Mouse (Mus musculus): ENCODE data around the gene Prkca. TPM values are rescaled to one million over a fixed set of nuclear protein-coding genes. Genes with fewer than 3 reads are reported as not detected.
"Not testable (repeated sequence)": the region's sequence is repeated elsewhere in the genome, so short reads cannot be mapped to it uniquely, and the experiment has no call there.

Prkca gene
- total RNA-seq, 2 experiments from 2014 or later: 211 to 215 TPM

- DNase-seq (ENCODE audit: extremely low spot score in 1 of 2, low spot score in 1 of 2): no peak
Measured at GRCm38 (mm10) chr11:108090706-108091105, 253.0 kb downstream of the Prkca start.

DNA sequence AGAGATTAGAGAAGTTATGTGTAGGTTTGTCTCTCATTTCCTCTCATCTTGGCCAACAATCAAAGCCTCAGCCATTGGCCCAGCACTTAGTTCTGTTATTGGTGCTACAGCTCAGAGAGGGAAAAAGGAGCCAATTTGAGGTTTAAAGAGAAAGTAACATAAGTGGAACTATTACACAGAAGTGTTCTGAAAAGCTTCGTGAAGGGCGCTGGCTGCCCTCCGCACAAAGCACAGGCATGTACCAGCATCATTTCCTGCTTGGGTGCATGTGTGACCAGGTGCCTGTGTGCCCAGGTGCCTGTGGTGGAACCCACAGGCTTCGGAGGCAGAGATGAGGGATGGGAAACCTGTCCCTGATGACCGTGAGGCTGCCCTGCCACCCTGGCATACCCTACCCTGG is 255.7 kb downstream of the Prkca start:
- DNase-seq (ENCODE audit: extremely low spot score in 1 of 2, low spot score in 1 of 2): no peak

- DNase-seq (ENCODE audit: extremely low spot score in 1 of 2, low spot score in 1 of 2): not testable (repeated sequence)
Measured at GRCm38 (mm10) chr11:108087105-108087700, 256.5 kb downstream of the Prkca start.

GRCm38 (mm10) chr11:108082673-108083072 is 261.1 kb downstream of the Prkca start:
- no peak for DNase-seq (ENCODE audit: extremely low spot score in 1 of 2, low spot score in 1 of 2)

- DNase-seq (ENCODE audit: extremely low spot score in 1 of 2, low spot score in 1 of 2): no peak
Measured at GRCm38 (mm10) chr11:108079946-108080650, 263.6 kb downstream of the Prkca start.

GRCm38 (mm10) chr11:108079454-108079853 is 264.3 kb downstream of the Prkca start:
- no peak for DNase-seq (ENCODE audit: extremely low spot score in 1 of 2, low spot score in 1 of 2)

DNA sequence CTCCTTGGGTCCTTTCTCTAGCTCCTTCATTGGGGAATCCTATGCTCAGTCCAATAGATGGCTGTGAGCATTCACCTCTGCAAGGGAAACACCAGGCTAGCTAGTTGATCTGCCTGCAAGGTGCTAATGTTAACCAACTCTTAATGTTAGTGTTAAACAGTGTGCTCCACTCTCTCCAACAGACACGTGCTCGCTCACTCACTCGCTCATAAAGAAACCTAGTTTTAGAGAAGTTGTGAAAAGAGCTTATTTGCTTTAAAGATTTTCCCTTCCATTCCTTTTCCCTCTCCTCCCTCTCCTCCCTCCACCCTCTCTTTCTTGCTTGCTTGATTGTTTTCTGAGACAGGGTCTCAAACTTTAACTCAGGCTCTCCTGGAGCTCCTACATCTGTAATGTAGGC is 266.2 kb downstream of the Prkca start:
- DNase-seq (ENCODE audit: extremely low spot score in 1 of 2, low spot score in 1 of 2): no peak

DNA sequence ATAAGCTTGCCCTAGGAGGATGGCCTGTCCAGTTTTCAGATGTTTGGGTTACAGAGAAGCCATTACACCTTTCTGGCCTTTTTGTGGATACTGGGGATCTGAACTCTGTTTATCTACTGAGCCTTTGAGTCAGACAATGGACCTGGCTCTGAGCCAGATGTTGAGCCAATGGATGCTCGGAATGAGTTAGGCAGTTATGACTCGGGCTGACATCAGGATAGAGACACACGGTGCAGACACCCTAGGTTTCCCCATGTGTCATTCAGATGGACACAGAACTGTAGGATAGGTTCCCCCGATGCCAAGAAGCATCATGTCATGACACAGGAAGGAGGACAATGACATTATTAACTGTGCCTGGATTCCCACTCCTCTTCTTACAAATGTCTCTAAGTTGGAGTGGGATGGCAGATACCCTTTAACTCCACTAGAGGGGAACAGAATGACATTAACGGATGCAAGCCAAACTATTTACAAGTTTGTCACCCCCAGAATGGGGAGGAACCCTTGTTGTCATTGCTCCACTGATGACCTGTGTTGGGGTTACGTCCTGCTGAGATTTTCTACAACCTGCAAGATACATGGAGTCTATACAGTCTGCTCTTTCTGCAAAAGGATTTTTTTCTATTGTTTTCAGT is 271.0 kb downstream of the Prkca start:
- no peak for DNase-seq (ENCODE audit: extremely low spot score in 1 of 2, low spot score in 1 of 2)

DNA sequence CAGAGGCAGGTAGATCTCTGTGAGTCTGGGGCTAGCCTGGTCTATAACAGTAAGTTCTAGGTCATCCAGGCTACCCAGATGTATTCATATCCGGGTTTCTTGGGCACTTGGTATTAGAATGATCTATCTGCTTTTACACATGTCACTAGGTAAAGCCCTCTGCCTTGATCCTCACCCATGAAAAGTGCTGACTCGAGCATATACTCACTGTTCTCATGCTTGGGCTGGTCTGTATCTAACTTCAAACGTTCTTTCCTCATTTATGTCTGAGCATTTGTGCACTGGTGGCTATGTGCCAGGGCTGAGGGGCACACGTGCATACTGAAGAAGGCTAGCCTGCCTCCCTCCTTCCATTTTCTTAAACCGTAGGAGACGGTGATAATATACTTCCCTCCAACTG is 272.5 kb downstream of the Prkca start:
- DNase-seq (ENCODE audit: extremely low spot score in 1 of 2, low spot score in 1 of 2): no peak

DNA sequence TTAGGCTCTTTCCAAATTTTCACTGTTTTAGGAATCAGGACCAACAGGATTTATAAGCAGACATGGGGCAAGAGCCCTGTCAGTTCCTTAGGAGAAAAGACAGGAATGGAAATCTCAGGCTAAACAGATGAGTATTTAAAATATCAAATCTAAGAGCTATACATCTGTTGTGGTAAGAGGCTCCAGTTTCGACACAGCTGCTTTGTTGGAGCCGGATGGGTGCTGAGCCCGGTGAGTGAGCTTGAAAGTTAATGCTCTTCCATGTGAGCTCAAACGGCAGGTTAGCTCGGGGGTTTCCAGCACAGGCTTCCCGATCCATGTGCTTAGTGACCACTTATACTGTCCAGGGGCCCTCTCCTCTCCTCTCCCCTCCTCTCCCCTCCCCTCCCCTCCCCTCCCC is 273.7 kb downstream of the Prkca start:
- DNase-seq (ENCODE audit: extremely low spot score in 1 of 2, low spot score in 1 of 2): no peak

DNA sequence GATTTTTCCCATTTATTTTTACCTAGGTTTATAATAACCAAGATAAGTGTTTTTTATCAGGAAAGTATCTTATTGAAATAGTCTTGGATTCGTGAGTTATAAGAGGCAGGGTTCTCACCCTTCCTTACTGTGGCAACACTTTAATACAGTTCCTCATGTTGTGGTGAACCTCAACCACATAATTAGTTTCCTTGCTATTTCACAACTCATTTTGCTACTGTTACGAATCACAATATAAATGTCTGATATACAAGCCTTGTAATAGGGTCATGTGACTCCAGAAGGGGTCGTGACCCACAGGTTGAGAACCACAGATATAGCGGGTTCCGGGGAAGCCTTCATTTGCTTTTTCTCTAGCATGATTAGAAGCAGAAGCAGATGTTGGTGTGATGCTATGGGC is 275.3 kb downstream of the Prkca start:
- no peak for DNase-seq (ENCODE audit: extremely low spot score in 1 of 2, low spot score in 1 of 2)

GRCm38 (mm10) chr11:108067161-108067560 is 276.6 kb downstream of the Prkca start:
- no peak for DNase-seq (ENCODE audit: extremely low spot score in 1 of 2, low spot score in 1 of 2)

DNA sequence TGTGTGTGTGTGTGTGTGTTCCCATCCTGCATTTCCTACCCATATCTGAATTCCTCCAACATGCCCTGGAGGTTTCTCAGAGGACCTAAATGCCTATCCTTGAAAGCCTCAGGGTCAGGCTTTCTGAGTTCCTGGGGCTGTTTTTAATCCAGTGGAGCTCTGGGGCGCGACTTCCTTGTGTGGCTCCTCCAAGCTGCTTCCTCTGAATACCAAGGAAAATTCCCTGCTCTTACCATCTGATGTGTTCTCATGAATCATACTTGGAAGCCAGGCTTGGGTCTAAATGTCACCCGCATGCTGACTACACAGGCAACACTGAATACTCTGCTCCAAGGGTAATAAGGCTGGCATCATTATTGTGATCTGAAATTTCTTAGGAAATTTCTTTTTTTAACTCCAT is 279.3 kb downstream of the Prkca start:
- no peak for DNase-seq (ENCODE audit: extremely low spot score in 1 of 2, low spot score in 1 of 2)

DNA sequence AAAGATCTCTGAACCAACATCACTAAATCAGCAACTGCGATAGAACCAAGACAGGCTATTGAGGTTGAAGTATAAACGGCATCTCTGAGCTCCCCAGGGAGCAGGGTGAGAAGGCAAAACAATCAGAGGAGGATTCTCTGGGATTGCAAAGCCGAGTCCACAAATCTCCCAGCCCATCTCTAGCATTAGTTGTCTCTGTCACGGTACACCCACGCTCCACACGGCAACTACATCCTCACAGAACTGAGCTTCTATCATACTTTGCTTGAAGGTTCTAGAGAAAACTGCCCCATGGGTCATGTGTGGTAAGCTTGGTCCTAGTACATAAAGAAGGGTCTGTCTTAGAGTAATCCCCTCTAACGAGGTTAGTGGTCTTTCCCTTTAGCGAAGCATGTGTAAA is 280.6 kb downstream of the Prkca start:
- DNase-seq (ENCODE audit: extremely low spot score in 1 of 2, low spot score in 1 of 2): no peak

- DNase-seq (ENCODE audit: extremely low spot score in 1 of 2, low spot score in 1 of 2): no peak
Measured at GRCm38 (mm10) chr11:108061571-108062479, 281.9 kb downstream of the Prkca start.

DNA sequence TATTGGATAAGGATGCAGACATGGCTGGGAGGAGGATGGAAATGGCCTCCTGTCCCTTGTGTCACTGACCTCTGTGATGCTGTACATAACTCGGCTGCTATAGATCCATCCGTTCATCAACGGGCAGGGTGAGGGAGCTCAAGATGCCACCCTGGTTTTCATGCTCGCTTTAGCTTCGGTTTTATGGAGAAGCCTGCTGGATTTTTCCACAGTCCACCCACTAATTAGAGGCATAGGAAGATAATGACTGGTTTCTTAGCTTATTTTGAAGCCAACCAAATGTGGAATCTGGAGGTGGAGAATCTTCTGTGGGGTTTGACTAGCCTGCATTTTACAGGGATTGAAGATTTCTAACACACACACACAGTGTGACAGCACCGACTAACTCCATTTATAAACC is 286.6 kb downstream of the Prkca start:
- DNase-seq (ENCODE audit: extremely low spot score in 1 of 2, low spot score in 1 of 2): no peak

DNA sequence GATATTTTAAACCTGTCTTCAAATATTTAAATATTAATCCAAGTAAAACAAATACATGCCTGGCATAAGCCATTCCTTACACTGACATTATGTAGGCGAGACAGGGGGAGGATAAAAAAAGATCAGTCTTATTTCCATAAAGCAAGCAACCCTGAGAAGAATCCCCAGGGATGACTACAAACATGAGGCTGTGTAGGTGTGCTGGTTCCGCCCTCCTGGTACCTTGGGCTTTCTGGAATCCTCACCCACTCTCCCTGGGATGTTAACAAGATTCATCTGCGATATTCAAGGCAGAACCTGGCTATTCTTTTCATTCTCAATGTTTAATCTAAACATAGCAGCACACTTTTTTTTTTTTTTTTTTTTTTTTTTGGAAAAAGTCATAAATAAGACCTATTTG is 289.1 kb downstream of the Prkca start:
- DNase-seq (ENCODE audit: extremely low spot score in 1 of 2, low spot score in 1 of 2): no peak

DNA sequence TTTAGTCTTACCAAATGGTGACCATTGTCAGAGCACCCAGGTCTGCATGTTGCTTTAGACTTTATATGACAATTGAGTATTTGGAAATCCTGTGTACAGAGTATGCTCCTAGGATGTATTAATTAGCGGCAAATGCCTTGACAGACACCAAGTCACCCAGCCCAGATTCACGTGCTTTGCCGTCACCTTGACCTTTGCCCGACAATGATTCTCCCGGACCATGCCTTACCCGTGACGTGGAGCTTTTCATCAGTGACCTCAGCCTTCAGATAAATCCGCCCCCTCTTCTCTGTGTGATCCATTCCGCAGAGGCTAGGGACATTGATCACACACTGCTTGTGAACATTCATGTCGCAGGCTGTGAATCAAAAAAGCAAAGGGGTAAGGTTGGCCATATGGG is 290.0 kb downstream of the Prkca start:
- DNase-seq (ENCODE audit: extremely low spot score in 1 of 2, low spot score in 1 of 2): no peak

- DNase-seq (ENCODE audit: extremely low spot score in 1 of 2, low spot score in 1 of 2): no peak
Measured at GRCm38 (mm10) chr11:108041669-108042068, 302.1 kb downstream of the Prkca start.

GRCm38 (mm10) chr11:108040823-108041222 is 302.9 kb downstream of the Prkca start:
- no peak for DNase-seq (ENCODE audit: extremely low spot score in 1 of 2, low spot score in 1 of 2)

DNA sequence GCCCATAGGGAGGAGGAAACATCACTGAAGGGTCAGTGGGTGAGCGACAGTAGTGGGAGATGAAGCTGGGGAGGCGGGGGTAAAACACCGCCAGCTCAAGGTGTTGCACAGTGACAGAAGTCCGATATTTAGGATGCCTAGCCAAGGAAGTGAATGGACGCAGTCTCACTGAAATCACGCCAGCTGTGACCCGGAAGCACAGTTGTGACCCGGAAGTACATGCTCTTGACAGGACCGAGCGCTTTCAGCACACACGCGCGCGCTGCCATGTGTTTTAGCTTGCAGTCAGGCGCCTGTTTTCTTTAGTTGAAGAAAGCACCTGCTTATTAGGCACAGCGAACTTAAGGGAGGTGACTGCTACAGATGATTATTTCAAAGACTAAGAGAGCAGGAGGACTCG is 304.0 kb downstream of the Prkca start:
- no peak for DNase-seq (ENCODE audit: extremely low spot score in 1 of 2, low spot score in 1 of 2)

Measured in layer of hippocampus, postnatal 25 days (tissue).